Mouse (Mus musculus) thymus, adult 2 months (tissue): ENCODE measurements around the gene Glt8d1. TPM values are rescaled to one million over a fixed set of nuclear protein-coding genes. Genes with fewer than 3 reads are reported as not detected.

Experiments used
- DNase-seq: peaks from one replicate; pipeline ENCODE4 v3.0.0; 2021
- H3K27ac ChIP-seq: fragments of 200-500 bp; 2 replicates; pipeline ENCODE4 v1.5.1; 2012; ENCODE audit warnings: low read length, control low read depth; ENCODE audit not compliant: control insufficient read depth, insufficient read depth
- H3K27me3 ChIP-seq: fragments of 200-500 bp; 2 replicates; pipeline ENCODE4 v1.6.1; 2012; ENCODE audit warnings: mild to moderate bottlenecking, low read length, moderate library complexity, mixed read lengths; ENCODE audit not compliant: control insufficient read depth, insufficient read depth
- H3K36me3 ChIP-seq: fragments of 200-500 bp; 2 replicates; pipeline ENCODE4 v1.6.1; 2012; ENCODE audit warnings: mild to moderate bottlenecking, low read length, moderate library complexity; ENCODE audit not compliant: control insufficient read depth, insufficient read depth
- H3K4me1 ChIP-seq: fragments of 200-500 bp; replicated peaks from 2 replicates; pipeline ENCODE4 v1.6.1; 2012; ENCODE audit warnings: low read length; ENCODE audit not compliant: control insufficient read depth, insufficient read depth
- H3K4me3 ChIP-seq: fragments of 200-500 bp; 2 replicates; pipeline ENCODE4 v1.5.1; 2012; ENCODE audit warnings: mild to moderate bottlenecking, low read length, control low read depth, moderate library complexity; ENCODE audit not compliant: control insufficient read depth, insufficient read depth
- CTCF ChIP-seq: fragments of 200-500 bp; IDR thresholded peaks from 2 replicates; pipeline ENCODE4 v1.5.1; 2012; ENCODE audit warnings: mild to moderate bottlenecking, control low read depth, low read length, moderate library complexity, borderline replicate concordance; ENCODE audit not compliant: control insufficient read depth, poor library complexity, insufficient read depth; ENCODE audit errors: extremely low read depth
- POLR2A ChIP-seq: fragments of 200-500 bp; IDR thresholded peaks from 2 replicates; pipeline ENCODE4 v1.6.1; 2012; ENCODE audit warnings: mild to moderate bottlenecking, low read length, control low read depth, moderate library complexity; ENCODE audit not compliant: control insufficient read depth, poor library complexity, insufficient read depth; ENCODE audit errors: extremely low read depth
- WGBS: fragments of 180-500 bp; shearing (Covaris S2); methylation state at CpG from one replicate; pipeline ENCODE4 v1.1.7; 2018; 5-methylcytosine and 5-hydroxymethylcytosine counted together
- polyA plus RNA-seq: library from polyadenylated mRNA; depleted of rRNA; stranded (reverse); fragments of >200 nt; gene quantifications from 2 replicates; pipeline ENCODE4 v1.2.3, GENCODE M21; 2012; rRNA removed

The Glt8d1 gene
- polyA plus RNA-seq, 1 experiment = 13.6 TPM

DNA sequence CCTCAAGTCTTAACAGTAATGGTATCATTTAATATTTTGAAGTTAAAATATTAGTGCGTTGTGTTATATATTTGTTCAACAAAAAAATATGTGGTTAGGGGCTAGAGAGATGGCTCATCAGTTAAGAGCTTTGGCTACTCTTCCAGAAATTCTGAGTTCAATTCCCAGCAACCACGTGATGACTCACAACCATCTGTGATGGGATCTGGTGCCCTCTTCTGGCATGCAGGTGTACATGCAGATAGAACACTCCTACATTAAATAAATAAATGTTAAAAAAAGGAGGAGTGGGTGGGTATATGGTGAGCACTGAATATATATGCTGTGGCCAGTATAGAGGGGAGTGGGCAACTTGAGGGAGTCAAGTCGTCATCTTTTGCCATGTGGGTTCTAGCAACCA is 24.6 kb downstream of the Glt8d1 start:
- Histone ChIP-seq H3K4me1 (no peaks in the 10 kb centered on the region), H3K36me3 (peaks cover 57% of the 10 kb centered on the region), H3K4me3 (no peak overlapping the region), H3K27me3 (no peaks in the 10 kb centered on the region), H3K27ac (no peak overlapping the region)
- WGBS = 86% methylated on average over 3 of the region's 3 CpGs
- peak; percentile 22 for DNase-seq
- TF ChIP-seq POLR2A (no peak), CTCF (no peak)

DNA sequence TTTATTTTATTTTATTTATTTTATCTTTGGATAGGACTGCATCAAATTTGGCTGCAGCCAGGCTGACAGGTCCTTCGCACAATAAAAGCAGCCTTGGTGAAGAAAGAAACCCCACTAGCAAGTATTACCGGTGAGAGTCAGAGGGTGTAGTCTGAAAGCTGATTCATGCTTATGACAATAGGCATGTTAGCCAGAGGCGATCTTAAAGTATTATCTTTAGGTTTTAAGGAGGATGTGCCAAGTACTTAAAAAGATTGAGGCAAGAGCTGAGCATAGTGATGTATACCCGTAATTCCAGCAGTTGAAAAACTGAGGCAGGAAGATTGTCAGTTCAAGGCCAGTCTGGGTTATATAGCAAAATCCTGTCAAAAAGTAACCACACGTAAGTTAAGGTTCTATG is 44.1 kb downstream of the Glt8d1 start:
- DNase-seq = no peak
- WGBS = 96% methylated on average over 5 of the region's 5 CpGs
- no peak overlapping the region for H3K27ac ChIP-seq
- no peak overlapping the region for H3K4me3 ChIP-seq
- peaks cover 75% of the 10 kb centered on the region for H3K36me3 ChIP-seq
- no peaks in the 10 kb centered on the region for H3K27me3 ChIP-seq
- no peaks in the 10 kb centered on the region for H3K4me1 ChIP-seq
- no peak for TF ChIP-seq CTCF
- no peak for TF ChIP-seq POLR2A

DNA sequence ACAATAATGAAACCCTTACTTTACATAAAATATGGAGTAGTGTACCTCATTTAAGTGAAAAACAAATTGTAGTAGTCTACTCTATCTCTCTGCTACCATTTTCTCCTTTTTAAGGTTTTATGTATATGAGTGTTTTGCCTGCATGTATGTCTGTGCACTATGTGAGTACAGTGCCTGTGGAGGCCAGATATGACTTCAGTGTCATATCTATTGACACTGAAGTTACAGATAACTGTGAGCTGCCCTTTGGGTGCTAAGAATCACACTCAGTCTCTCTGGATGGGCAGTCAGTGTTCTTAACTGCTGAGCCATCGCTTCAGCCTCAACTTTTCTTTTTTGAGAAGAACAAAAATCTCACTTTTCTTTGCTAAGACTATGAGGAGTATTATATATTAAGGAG is 44.6 kb downstream of the Glt8d1 start:
- Histone ChIP-seq H3K36me3 (peaks cover 76% of the 10 kb centered on the region), H3K27me3 (no peaks in the 10 kb centered on the region), H3K27ac (no peak overlapping the region), H3K4me3 (no peak overlapping the region), H3K4me1 (no peaks in the 10 kb centered on the region)
- TF ChIP-seq POLR2A (no peak), CTCF (no peak)
- no peak for DNase-seq
- WGBS = 100% methylated on average over 1 of the region's 1 CpGs

Other genes starting within 250 kb of the Glt8d1 start
- 20.1 and 27.6 TPM in 2 replicates for gene Tmem110, start 175.8 kb upstream of the Glt8d1 start, polyA plus RNA-seq
- 3.1 TPM in 2 replicates for gene Mustn1, start 122.2 kb upstream of the Glt8d1 start, polyA plus RNA-seq
- 1.4 and 3.6 TPM in 2 replicates for gene Itih4, start 114.9 kb upstream of the Glt8d1 start, polyA plus RNA-seq
- gene Itih3, start 77.6 kb upstream of the Glt8d1 start, polyA plus RNA-seq = 0.19 and 0.66 TPM in 2 replicates
- 0.09 and 0.97 TPM in 2 replicates for gene Itih1, start 58.1 kb upstream of the Glt8d1 start, polyA plus RNA-seq
- 2.5 and 2.6 TPM in 2 replicates for gene Nek4, start 50.0 kb upstream of the Glt8d1 start, polyA plus RNA-seq
- gene Spcs1, start 272 bp downstream of the Glt8d1 start, polyA plus RNA-seq = 133 and 183 TPM in 2 replicates
- gene Pbrm1, start 17.7 kb downstream of the Glt8d1 start, polyA plus RNA-seq = 32.1 and 47.0 TPM in 2 replicates
- gene Gnl3, start 17.8 kb downstream of the Glt8d1 start, polyA plus RNA-seq = 24.0 and 32.9 TPM in 2 replicates
- gene Smim4, start 127.6 kb downstream of the Glt8d1 start, polyA plus RNA-seq = 77.4 and 91.1 TPM in 2 replicates
- gene Nt5dc2, start 129.7 kb downstream of the Glt8d1 start, polyA plus RNA-seq = 220 and 273 TPM in 2 replicates
- 17.2 and 26.7 TPM in 2 replicates for gene Stab1, start 167.2 kb downstream of the Glt8d1 start, polyA plus RNA-seq
- 4.2 and 103 TPM in 2 replicates for gene Tnnc1, start 206.9 kb downstream of the Glt8d1 start, polyA plus RNA-seq
- gene Nisch, start 215.5 kb downstream of the Glt8d1 start, polyA plus RNA-seq = 569 and 585 TPM in 2 replicates
- 1.9 and 2.4 TPM in 2 replicates for gene Sema3g, start 216.5 kb downstream of the Glt8d1 start, polyA plus RNA-seq
- gene Phf7, start 249.9 kb downstream of the Glt8d1 start, polyA plus RNA-seq = 7.4 and 8.0 TPM in 2 replicates